Mouse (Mus musculus) hindbrain, embryonic 10.5 days (tissue): ENCODE data around the gene Olfml1. TPM values are rescaled to one million over a fixed set of nuclear protein-coding genes. Genes with fewer than 3 reads are reported as not detected.

Source experiments
- DNase-seq: peaks from one replicate; pipeline ENCODE4 v3.0.0-alpha.2; 2017; ENCODE audit warnings: low spot score
- H3K27ac ChIP-seq: fragments of 300-500 bp; sonication (generic); 2 replicates; pipeline ENCODE4 v1.5.1; 2016; ENCODE audit warnings: mild to moderate bottlenecking, moderate library complexity
- H3K27me3 ChIP-seq: fragments of 300-500 bp; sonication (generic); 2 replicates; pipeline ENCODE4 v1.6.1; 2016; ENCODE audit warnings: mild to moderate bottlenecking; ENCODE audit not compliant: poor library complexity, insufficient read depth, severe bottlenecking
- H3K36me3 ChIP-seq: fragments of 300-500 bp; sonication (generic); 2 replicates; pipeline ENCODE4 v1.6.1; 2016; ENCODE audit warnings: mild to moderate bottlenecking, moderate library complexity
- H3K4me1 ChIP-seq: fragments of 300-500 bp; sonication (generic); replicated peaks from 2 replicates; pipeline ENCODE4 v1.6.1; 2016; ENCODE audit warnings: mild to moderate bottlenecking
- H3K4me3 ChIP-seq: fragments of 300-500 bp; sonication (generic); 2 replicates; pipeline ENCODE4 v1.5.1; 2016; ENCODE audit warnings: mild to moderate bottlenecking, moderate library complexity
- H3K9me3 ChIP-seq: fragments of 300-500 bp; sonication (generic); 2 replicates; pipeline ENCODE4 v1.6.1; 2016; ENCODE audit warnings: mild to moderate bottlenecking, moderate library complexity
- WGBS: fragments of 180-500 bp; shearing (Covaris S2); methylation state at CpG from one replicate; pipeline ENCODE4 v1.1.7; 2016; 5-methylcytosine and 5-hydroxymethylcytosine counted together
- polyA plus RNA-seq: library from polyadenylated mRNA; unstranded; fragments of >200 nt; fragmentation: Nextera tagmentation; extraction: Ambion mirVana; gene quantifications from 2 replicates; pipeline ENCODE4 v1.2.1, GENCODE M21; 2016

The Olfml1 gene
- polyA plus RNA-seq, 1 experiment from 2014 or later = 8.1 TPM

- no peak for DNase-seq
- WGBS = 87% methylated on average over 4 of the region's 4 CpGs
- H3K36me3 ChIP-seq = no peaks in the 10 kb centered on the region
These were observed 66.0 kb downstream of the Olfml1 start for GRCm38 (mm10) chr7:107633201-107633600.

GRCm38 (mm10) chr7:107637398-107637797 lies 70.2 kb downstream of the Olfml1 start:
- no peaks in the 10 kb centered on the region for H3K9me3 ChIP-seq
- no peaks in the 10 kb centered on the region for H3K27me3 ChIP-seq
- H3K27ac ChIP-seq = no peak overlapping the region
- no peaks in the 10 kb centered on the region for H3K36me3 ChIP-seq
- no peak for DNase-seq
- H3K4me3 ChIP-seq = no peak overlapping the region
- H3K4me1 ChIP-seq = no peaks in the 10 kb centered on the region
- 91% methylated on average over 7 of the region's 7 CpGs for WGBS

More at GRCm38 (mm10) chr7:107633201-107633600, 66.0 kb downstream of the Olfml1 start:
- Histone ChIP-seq H3K4me3 (no peak overlapping the region), H3K9me3 (no peaks in the 10 kb centered on the region), H3K4me1 (no peaks in the 10 kb centered on the region), H3K27me3 (no peaks in the 10 kb centered on the region), H3K27ac (no peak overlapping the region)

GRCm38 (mm10) chr7:107638026-107638425 lies 70.8 kb downstream of the Olfml1 start:
- Histone ChIP-seq H3K9me3 (no peaks in the 10 kb centered on the region), H3K4me3 (no peak overlapping the region), H3K36me3 (no peaks in the 10 kb centered on the region), H3K4me1 (no peaks in the 10 kb centered on the region), H3K27me3 (no peaks in the 10 kb centered on the region), H3K27ac (no peak overlapping the region)
- no peak for DNase-seq
- 86% methylated on average over 5 of the region's 5 CpGs for WGBS

Other genes starting within 250 kb of the Olfml1 start
- 3.6 and 3.7 TPM in 2 replicates for gene Syt9, start 196.7 kb upstream of the Olfml1 start, polyA plus RNA-seq
- 7.4 and 10.0 TPM in 2 replicates for gene Ppfibp2, start 27.8 kb downstream of the Olfml1 start, polyA plus RNA-seq
- gene 5330417H12Rik, start 57.7 kb downstream of the Olfml1 start, polyA plus RNA-seq = not detected in 2 replicates
- gene Cyb5r2, start 190.6 kb downstream of the Olfml1 start, polyA plus RNA-seq = 0.46 and 0.51 TPM in 2 replicates
- not detected in 2 replicates for gene Ovch2, start 233.8 kb downstream of the Olfml1 start, polyA plus RNA-seq
- gene Olfr467, start 244.8 kb downstream of the Olfml1 start, polyA plus RNA-seq = not detected in 2 replicates